Mouse (Mus musculus) myocyte (in vitro differentiated cells): Measurements from ENCODE around the gene Rrp1b.

Source experiments
- CEBPB ChIP-seq: IDR thresholded peaks from 2 replicates; pipeline ENCODE4 v1.6.1; 2011; ENCODE audit warnings: mild to moderate bottlenecking, moderate library complexity; ENCODE audit not compliant: poor library complexity, insufficient read depth, severe bottlenecking
- E2F4 ChIP-seq: IDR thresholded peaks from one replicate; pipeline ENCODE4 v1.6.1; 2011; ENCODE audit warnings: mild to moderate bottlenecking, control low read depth, moderate library complexity; ENCODE audit not compliant: insufficient read depth
- MAX ChIP-seq: IDR thresholded peaks from one replicate; pipeline ENCODE4 v1.6.1; 2011; ENCODE audit warnings: low read depth, mild to moderate bottlenecking, control low read depth
- MYOG ChIP-seq, 3 experiments: IDR thresholded peaks; one replicate each; pipeline ENCODE4 v1.6.1; 2011; ENCODE audit warnings: control low read depth in 2 of 3, low read depth in 2 of 3, mild to moderate bottlenecking in 2 of 3; ENCODE audit not compliant: insufficient read length in 2 of 3, control insufficient read depth in 1 of 3, insufficient read depth in 1 of 3
- POLR2A ChIP-seq: IDR thresholded peaks from one replicate; pipeline ENCODE4 v1.6.1; 2011; ENCODE audit warnings: low read depth, mild to moderate bottlenecking, control low read depth, moderate library complexity; ENCODE audit not compliant: insufficient read length
- REST ChIP-seq: IDR thresholded peaks from one replicate; pipeline ENCODE4 v1.6.1; 2011; ENCODE audit warnings: mild to moderate bottlenecking, control low read depth, moderate library complexity; ENCODE audit not compliant: insufficient read depth, insufficient read length
- TCF12 ChIP-seq: IDR thresholded peaks from one replicate; pipeline ENCODE4 v1.6.1; 2011; ENCODE audit warnings: mild to moderate bottlenecking, control low read depth; ENCODE audit not compliant: poor library complexity, insufficient read depth, severe bottlenecking
- USF1 ChIP-seq: IDR thresholded peaks from one replicate; pipeline ENCODE4 v1.6.1; 2011; ENCODE audit warnings: low read depth, mild to moderate bottlenecking, control low read depth, moderate library complexity

DNA sequence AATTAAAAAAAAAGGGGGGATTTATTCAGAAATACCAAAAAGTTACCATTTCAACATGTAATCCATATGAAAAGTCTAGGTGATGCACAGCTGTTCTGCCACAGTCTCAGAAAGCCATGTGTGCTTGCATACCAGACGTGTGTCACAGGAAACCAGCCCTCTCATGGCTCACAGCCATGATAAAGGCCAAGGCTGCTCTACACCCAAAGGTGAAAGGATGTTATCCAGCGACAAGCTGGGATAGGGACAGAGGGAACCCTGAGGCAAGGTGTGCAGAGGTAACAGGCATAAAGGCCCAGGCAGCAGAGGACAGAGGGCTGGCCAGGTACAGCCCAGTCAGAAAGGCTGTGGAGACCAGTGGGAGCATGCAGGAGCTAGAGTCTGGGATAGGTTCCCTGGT, 27.8 kb downstream of the Rrp1b start:
- TF ChIP-seq E2F4 = no peak
- no peak for TF ChIP-seq CEBPB
- TF ChIP-seq POLR2A = no peak
- no peak for TF ChIP-seq TCF12
- TF ChIP-seq MAX = no peak
- no peak for TF ChIP-seq REST
- TF ChIP-seq MYOG (IDR thresholded peaks at IDR 0.05; ENCODE audit: control insufficient read depth in 1 of 3, insufficient read depth in 1 of 3, insufficient read length in 2 of 3, low read depth in 2 of 3) = no peak
- TF ChIP-seq USF1 = no peak
